Mouse (Mus musculus) embryonic facial prominence, embryonic 14.5 days (tissue): ENCODE results near the gene H2-Ab1. TPM values are rescaled to one million over a fixed set of nuclear protein-coding genes. Genes with fewer than 3 reads are reported as not detected.

Experiments
- ATAC-seq: fragments of 200-750 bp; cut with Nextera tagmentation; 2 replicates; pipeline ENCODE4 v1.8.0; 2017; ENCODE audit warnings: low read depth, moderate number of reproducible peaks, moderate TSS enrichment
- DNase-seq: peaks from one replicate; pipeline ENCODE4 v3.0.0-alpha.2; 2015; ENCODE audit warnings: low spot score
- H3K27ac ChIP-seq: fragments of 300-500 bp; sonication (generic); replicated peaks from 2 replicates; pipeline ENCODE4 v1.5.1; 2014; ENCODE audit warnings: low read depth, mild to moderate bottlenecking, low read length, moderate library complexity
- H3K27me3 ChIP-seq: fragments of 300-500 bp; sonication (generic); replicated peaks from 2 replicates; pipeline ENCODE4 v1.6.1; 2014; ENCODE audit warnings: low read length; ENCODE audit not compliant: control insufficient read depth, insufficient read depth
- H3K36me3 ChIP-seq: fragments of 300-500 bp; sonication (generic); 2 replicates; pipeline ENCODE4 v1.6.1; 2014; ENCODE audit warnings: low read length, mixed read lengths; ENCODE audit not compliant: control insufficient read depth, insufficient read depth
- H3K4me1 ChIP-seq: fragments of 300-500 bp; sonication (generic); 2 replicates; pipeline ENCODE4 v1.6.1; 2014; ENCODE audit warnings: antibody characterized with exemption, low read length; ENCODE audit not compliant: control insufficient read depth, insufficient read depth
- H3K4me2 ChIP-seq: fragments of 300-500 bp; sonication (generic); 2 replicates; pipeline ENCODE4 v1.6.1; 2014; ENCODE audit warnings: low read depth, mild to moderate bottlenecking, low read length, moderate library complexity, mixed read lengths
- H3K4me3 ChIP-seq: fragments of 300-500 bp; sonication (generic); 2 replicates; pipeline ENCODE4 v1.5.1; 2014; ENCODE audit warnings: low read depth, mild to moderate bottlenecking, low read length
- H3K9ac ChIP-seq: fragments of 300-500 bp; sonication (generic); 2 replicates; pipeline ENCODE4 v1.6.1; 2014; ENCODE audit warnings: low read depth, mild to moderate bottlenecking, low read length, moderate library complexity, mixed read lengths
- H3K9me3 ChIP-seq: fragments of 300-500 bp; sonication (generic); 2 replicates; pipeline ENCODE4 v1.6.1; 2016; ENCODE audit warnings: low read length; ENCODE audit not compliant: control insufficient read depth
- WGBS: fragments of 180-500 bp; shearing (Covaris S2); extraction: QIAGEN DNeasy Blood & Tissue Kit; methylation state at CpG from one replicate; pipeline ENCODE4 v1.1.7; 2014; 5-methylcytosine and 5-hydroxymethylcytosine counted together
- polyA plus RNA-seq: library from polyadenylated mRNA; unstranded; fragments of >200 nt; fragmentation: Nextera tagmentation; extraction: Ambion mirVana; gene quantifications from 2 replicates; pipeline ENCODE4 v1.2.1, GENCODE M21; 2014

Gene H2-Ab1
- polyA plus RNA-seq, 1 experiment from 2014 or later: 9.4 TPM

GRCm38 (mm10) chr17:34272102-34272501 lies 14.6 kb downstream of the H2-Ab1 start:
- no peaks in the 10 kb centered on the region for H3K9me3 ChIP-seq
- WGBS: 87% methylated on average over 1 of the region's 1 CpGs
- no peak overlapping the region for H3K27ac ChIP-seq
- H3K4me3 ChIP-seq: no peak overlapping the region
- no peak for ATAC-seq
- no peaks in the 10 kb centered on the region for H3K36me3 ChIP-seq
- no peak overlapping the region for H3K9ac ChIP-seq
- H3K27me3 ChIP-seq: no peaks in the 10 kb centered on the region
- H3K4me1 ChIP-seq: no peaks in the 10 kb centered on the region
- H3K4me2 ChIP-seq: no peak overlapping the region
- DNase-seq: no peak

GRCm38 (mm10) chr17:34280499-34281038 lies 23.1 kb downstream of the H2-Ab1 start:
- no peaks in the 10 kb centered on the region for H3K27me3 ChIP-seq
- H3K9me3 ChIP-seq: no peaks in the 10 kb centered on the region
- 67% methylated on average over 1 of the region's 1 CpGs for WGBS
- no peaks in the 10 kb centered on the region for H3K36me3 ChIP-seq
- H3K27ac ChIP-seq: no peak overlapping the region
- no peak overlapping the region for H3K4me2 ChIP-seq
- no peak overlapping the region for H3K4me3 ChIP-seq
- DNase-seq (no peak), ATAC-seq (no peak)
- no peaks in the 10 kb centered on the region for H3K4me1 ChIP-seq
- H3K9ac ChIP-seq: no peak overlapping the region

- Histone ChIP-seq H3K36me3 (no peaks in the 10 kb centered on the region), H3K27me3 (no peaks in the 10 kb centered on the region), H3K27ac (no peak overlapping the region), H3K4me3 (no peak overlapping the region), H3K9ac (no peak overlapping the region), H3K4me1 (no peaks in the 10 kb centered on the region), H3K9me3 (no peaks in the 10 kb centered on the region), H3K4me2 (no peak overlapping the region)
- 76% methylated on average over 1 of the region's 1 CpGs for WGBS
- ATAC-seq (no peak), DNase-seq (no peak)
Measured at GRCm38 (mm10) chr17:34281836-34282235, 24.3 kb downstream of the H2-Ab1 start.

- DNase-seq: no peak
- no peak overlapping the region for H3K9ac ChIP-seq
- no peaks in the 10 kb centered on the region for H3K36me3 ChIP-seq
- H3K27ac ChIP-seq: no peak overlapping the region
- 78% methylated on average over 4 of the region's 4 CpGs for WGBS
- no peak overlapping the region for H3K4me2 ChIP-seq
- no peaks in the 10 kb centered on the region for H3K27me3 ChIP-seq
- no peak for ATAC-seq
- no peaks in the 10 kb centered on the region for H3K4me1 ChIP-seq
- H3K4me3 ChIP-seq: no peak overlapping the region
- no peaks in the 10 kb centered on the region for H3K9me3 ChIP-seq
Measured at GRCm38 (mm10) chr17:34285371-34285770, 27.9 kb downstream of the H2-Ab1 start.

GRCm38 (mm10) chr17:34285848-34286247 lies 28.4 kb downstream of the H2-Ab1 start:
- 28% methylated on average over 4 of the region's 4 CpGs for WGBS
- DNase-seq: no peak

GRCm38 (mm10) chr17:34286501-34286900 lies 29.0 kb downstream of the H2-Ab1 start:
- no peak overlapping the region for H3K27ac ChIP-seq
- no peaks in the 10 kb centered on the region for H3K4me1 ChIP-seq
- H3K4me2 ChIP-seq: no peak overlapping the region
- H3K4me3 ChIP-seq: no peak overlapping the region
- no peak overlapping the region for H3K9ac ChIP-seq
- no peaks in the 10 kb centered on the region for H3K27me3 ChIP-seq
- no peaks in the 10 kb centered on the region for H3K36me3 ChIP-seq
- no peaks in the 10 kb centered on the region for H3K9me3 ChIP-seq
- DNase-seq (no peak), ATAC-seq (no peak)
- WGBS: 77% methylated on average over 5 of the region's 5 CpGs

More at GRCm38 (mm10) chr17:34285848-34286247, 28.4 kb downstream of the H2-Ab1 start:
- Histone ChIP-seq H3K4me2 (no peak overlapping the region), H3K9ac (no peak overlapping the region), H3K9me3 (no peaks in the 10 kb centered on the region), H3K27me3 (no peaks in the 10 kb centered on the region), H3K4me1 (no peaks in the 10 kb centered on the region), H3K27ac (no peak overlapping the region), H3K36me3 (no peaks in the 10 kb centered on the region), H3K4me3 (no peak overlapping the region)
- ATAC-seq: no peak

- H3K27ac ChIP-seq: no peak overlapping the region
- 67% methylated on average over 6 of the region's 6 CpGs for WGBS
- no peaks in the 10 kb centered on the region for H3K27me3 ChIP-seq
- no peak overlapping the region for H3K9ac ChIP-seq
- ATAC-seq (no peak), DNase-seq (no peak)
- no peaks in the 10 kb centered on the region for H3K4me1 ChIP-seq
- H3K4me2 ChIP-seq: no peak overlapping the region
- H3K4me3 ChIP-seq: no peak overlapping the region
- H3K36me3 ChIP-seq: no peaks in the 10 kb centered on the region
- no peaks in the 10 kb centered on the region for H3K9me3 ChIP-seq
Measured at GRCm38 (mm10) chr17:34286999-34287398, 29.5 kb downstream of the H2-Ab1 start.

- Histone ChIP-seq H3K27me3 (no peaks in the 10 kb centered on the region), H3K4me2 (no peak within 1 kb of the TSS), H3K9me3 (no peaks in the 10 kb centered on the region), H3K4me3 (no peak within 1 kb of the TSS), H3K9ac (no peak within 1 kb of the TSS), H3K36me3 (no peaks in the 10 kb centered on the region), H3K4me1 (no peaks in the 10 kb centered on the region), H3K27ac (no peak within 1 kb of the TSS)
- DNase-seq (peak; percentile 84), ATAC-seq (peak; percentile 88; the same call in 1 of the 2 replicates)
- 12% methylated on average over 8 of the region's 8 CpGs for WGBS
Measured at GRCm38 (mm10) chr17:34287648-34288047, 30.2 kb downstream of the H2-Ab1 start, which contains the start of gene H2-Aa. TSS of gene H2-Aa (minus strand) at chr17:34287823.

GRCm38 (mm10) chr17:34288131-34288530 lies 30.6 kb downstream of the H2-Ab1 start:
- Histone ChIP-seq H3K9me3 (no peaks in the 10 kb centered on the region), H3K27me3 (no peaks in the 10 kb centered on the region), H3K27ac (no peak overlapping the region), H3K4me3 (no peak overlapping the region), H3K36me3 (no peaks in the 10 kb centered on the region), H3K9ac (no peak overlapping the region), H3K4me2 (no peak overlapping the region), H3K4me1 (no peaks in the 10 kb centered on the region)
- WGBS: 53% methylated on average over 3 of the region's 3 CpGs
- ATAC-seq: no peak
- DNase-seq: no peak
